Mouse (Mus musculus) urinary bladder, adult 2 months (tissue): ENCODE measurements around the gene Ltbp2. TPM values are rescaled to one million over a fixed set of nuclear protein-coding genes. Genes with fewer than 3 reads are reported as not detected.

Experiments
- DNase-seq: peaks from one replicate; pipeline ENCODE4 v3.0.0; 2022; ENCODE audit warnings: low spot score
- polyA plus RNA-seq: library from polyadenylated mRNA; depleted of rRNA; stranded (reverse); fragments of >200 nt; gene quantifications from 2 replicates; pipeline ENCODE4 v1.2.3, GENCODE M21; 2012

The Ltbp2 gene
- polyA plus RNA-seq, 1 experiment, result 0.99 TPM

GRCm38 (mm10) chr12:84880091-84880490 is 3.8 kb upstream of the Ltbp2 start:
- DNase-seq, result no peak

DNA sequence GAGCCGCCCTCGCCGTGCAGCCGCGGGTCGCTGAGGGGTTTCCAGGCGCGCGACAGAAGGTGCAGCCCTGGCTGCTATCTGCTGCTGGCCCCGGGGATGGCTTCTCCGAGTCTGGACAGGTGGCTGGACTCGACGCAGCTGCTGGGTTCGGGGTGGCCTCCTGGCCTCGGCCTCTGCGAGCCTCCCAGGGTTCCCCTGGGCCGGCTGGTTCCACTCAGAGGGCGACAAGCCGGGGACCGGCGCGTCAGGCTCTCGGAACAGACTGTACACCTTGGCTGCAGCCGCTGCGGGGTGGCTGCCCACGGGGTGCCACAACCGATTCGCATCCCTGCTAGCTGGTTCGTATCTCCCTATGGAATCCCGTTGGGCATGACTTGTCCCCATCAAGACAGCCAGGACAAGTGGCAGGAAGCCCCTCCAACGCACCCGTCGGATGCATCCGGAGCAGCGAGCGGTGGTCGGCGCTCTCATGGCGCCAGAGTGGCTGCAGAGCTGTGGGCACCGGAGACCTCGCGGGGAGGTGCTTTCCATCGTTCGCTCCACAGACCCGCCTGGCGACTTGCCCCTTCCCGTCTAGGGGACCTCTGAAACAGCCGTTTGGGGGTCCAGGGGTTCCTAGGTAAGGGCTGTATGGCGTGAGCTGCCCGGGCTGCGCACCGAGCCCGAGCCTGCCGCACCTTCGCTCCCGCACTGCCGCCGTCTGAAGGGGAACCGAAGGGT is 411 bp downstream of the Ltbp2 start:
- DNase-seq, result no peak

DNA sequence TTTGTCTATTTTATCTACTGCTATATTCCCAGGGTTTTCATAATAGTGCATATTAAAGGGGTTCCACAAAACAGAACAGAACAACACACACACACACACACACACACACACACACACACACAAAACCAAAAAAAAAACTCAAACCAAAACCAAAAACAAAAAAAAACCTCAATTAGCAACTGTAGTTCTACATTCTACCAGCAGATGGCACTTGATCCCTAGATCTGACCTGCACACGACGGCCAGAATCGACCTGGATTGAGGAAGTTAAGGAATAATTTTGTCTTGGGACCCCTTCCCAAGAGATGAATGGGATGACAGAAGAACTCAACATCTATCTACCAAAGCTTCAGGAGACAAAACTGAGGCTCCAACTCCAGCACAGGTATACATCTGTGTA is 2.9 kb downstream of the Ltbp2 start:
- no peak for DNase-seq

GRCm38 (mm10) chr12:84872310-84872709 is 4.0 kb downstream of the Ltbp2 start:
- DNase-seq, result no peak

DNA sequence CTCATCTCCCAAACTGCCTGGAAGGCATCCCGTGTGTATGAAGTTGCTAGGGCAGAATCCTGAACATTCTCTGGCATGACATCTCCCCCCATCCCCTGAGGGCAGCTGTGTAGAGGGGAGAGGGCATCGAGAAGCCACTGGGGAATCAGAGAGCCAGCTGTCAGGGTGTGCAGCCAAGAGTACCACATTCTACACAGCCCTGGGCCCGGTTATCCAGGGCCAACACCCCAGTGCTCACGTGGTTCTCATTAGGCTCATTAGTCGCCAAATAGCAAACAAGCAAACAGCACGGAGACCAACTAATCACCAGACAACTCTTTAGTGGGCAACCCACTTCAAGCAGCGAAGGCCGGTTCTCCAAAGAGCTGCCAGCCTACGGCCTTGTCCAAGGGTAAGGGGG is 10.9 kb downstream of the Ltbp2 start:
- DNase-seq, result no peak

DNA sequence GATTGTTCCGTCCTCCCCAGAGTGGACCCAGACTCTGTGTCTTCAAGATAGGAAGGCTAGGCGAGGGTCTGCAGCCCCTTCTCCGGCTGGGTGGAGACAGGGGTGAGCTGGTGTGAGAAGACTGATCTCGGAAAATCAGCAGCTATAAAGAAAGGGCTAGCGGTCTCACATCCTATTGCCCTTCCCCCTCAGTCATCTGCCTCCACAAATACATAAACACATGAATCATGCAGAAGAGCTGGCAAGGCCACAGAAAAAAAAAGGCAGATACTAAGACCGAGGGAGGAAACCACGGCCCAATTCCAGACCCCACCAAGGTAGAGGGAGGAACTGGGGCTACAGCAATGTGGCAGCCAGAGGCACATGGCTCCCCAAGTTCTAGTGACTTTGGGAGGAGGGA is 11.5 kb downstream of the Ltbp2 start:
- DNase-seq, result no peak

- DNase-seq, result no peak
Observed at GRCm38 (mm10) chr12:84863196-84863595, 13.1 kb downstream of the Ltbp2 start.

- DNase-seq, result no peak
Observed at GRCm38 (mm10) chr12:84862136-84862910, 14.0 kb downstream of the Ltbp2 start.

DNA sequence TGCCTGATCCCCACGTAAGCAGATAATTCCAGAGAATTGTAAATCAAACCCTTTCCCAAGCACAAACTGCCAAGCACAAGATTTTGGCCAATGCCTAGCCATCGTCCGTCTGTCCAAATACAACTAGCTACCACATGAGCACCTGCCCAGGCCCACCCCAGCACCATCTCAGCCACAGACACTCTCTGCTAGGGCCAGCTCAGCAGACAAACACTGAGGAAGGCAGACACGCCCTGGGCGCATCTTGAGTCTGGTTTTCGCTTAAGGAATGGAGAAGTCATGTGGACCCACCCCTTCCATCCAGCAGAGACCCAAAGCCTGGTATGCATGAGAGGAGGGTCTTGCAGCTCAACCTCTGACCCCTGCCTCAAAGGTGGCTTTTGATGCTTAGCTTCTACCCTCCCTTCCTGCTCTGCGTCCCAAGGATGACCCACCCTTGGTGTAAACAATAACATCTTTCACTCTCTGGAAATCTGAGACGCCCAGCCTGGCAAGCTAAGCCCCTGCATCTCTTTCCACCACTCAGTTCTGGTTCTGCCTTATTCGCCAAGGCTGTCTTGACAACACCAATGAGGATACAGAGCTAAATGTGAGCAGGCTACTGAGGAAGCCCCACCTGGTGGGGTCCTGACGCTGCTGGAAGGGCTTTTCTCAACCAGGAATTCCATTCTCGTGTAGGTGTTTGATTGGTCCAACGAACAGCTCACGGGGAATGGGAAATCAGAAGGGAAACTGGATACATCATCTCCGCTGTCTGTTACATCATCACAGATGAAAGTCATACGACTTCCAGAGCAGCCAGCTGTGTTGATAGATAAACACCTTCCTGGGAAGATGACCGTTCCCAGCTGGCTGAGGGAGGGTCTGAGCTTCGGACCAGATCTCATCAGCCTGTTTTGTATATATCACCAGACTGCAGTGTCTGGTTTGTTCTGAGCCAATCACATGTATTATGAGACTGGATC is 17.9 kb downstream of the Ltbp2 start:
- DNase-seq, result no peak

DNA sequence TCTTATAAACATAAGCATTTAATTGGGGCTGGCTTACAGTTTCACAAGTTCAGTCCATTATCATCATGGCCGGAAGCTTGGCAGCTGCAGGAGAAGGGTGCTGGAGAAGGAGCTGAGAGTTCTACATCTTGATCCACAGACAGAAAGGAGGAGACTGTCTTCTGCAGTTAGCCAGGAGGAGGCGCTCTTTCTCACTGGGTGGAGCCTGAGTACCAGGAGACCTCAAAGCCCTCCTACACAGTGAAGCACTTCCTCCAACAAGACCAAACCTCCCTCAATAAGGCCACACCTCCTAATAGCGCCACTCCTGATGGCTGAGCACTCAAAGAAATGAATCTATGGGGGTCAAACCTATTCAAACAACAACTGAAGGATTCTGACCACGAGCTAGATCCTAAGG is 18.6 kb downstream of the Ltbp2 start:
- no peak for DNase-seq

DNA sequence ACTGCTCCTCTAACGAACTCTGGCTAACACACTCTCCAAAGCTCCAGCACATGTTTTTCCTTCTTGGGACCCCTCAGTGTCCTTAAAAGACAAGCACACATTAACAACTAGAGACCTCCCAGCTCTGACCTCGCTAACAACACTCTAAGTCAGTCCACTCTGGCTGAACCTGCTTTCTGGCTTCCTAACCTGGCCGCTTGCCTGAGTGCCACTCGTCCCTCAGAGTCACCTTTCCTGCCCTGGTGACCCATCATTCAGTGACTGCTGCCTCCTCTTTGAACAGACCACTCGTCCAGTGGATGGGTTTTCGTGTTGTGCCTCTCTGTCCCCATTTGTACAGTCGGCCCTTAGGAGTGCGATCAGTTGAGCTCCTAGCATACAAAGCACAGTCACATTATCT is 19.8 kb downstream of the Ltbp2 start:
- DNase-seq, result no peak

DNA sequence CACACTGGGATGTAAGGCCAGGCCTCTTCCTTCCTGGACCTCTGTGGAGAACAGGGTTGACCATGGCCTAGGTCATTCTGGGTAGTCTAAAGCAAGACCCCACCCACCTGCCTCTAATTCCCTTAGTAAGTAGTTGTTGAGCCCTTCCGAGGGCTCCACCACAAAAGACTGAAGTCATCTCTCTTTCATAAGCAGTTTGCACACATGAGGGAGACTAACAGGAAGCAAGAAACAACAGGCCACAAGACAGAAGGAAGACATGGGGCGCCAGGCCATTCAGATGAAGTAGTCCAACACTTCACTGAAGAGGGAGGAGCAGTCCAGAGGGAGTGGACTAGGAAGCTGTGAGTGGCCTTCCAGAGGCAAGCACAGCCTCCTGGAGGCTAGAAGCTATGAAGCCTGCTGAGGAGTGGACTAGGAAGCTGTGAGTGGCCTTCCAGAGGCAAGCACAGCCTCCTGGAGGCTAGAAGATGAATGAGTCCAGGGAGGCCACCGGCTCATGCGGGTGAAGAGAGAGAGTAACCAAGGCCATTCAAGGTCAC is 21.2 kb downstream of the Ltbp2 start:
- no peak for DNase-seq

DNA sequence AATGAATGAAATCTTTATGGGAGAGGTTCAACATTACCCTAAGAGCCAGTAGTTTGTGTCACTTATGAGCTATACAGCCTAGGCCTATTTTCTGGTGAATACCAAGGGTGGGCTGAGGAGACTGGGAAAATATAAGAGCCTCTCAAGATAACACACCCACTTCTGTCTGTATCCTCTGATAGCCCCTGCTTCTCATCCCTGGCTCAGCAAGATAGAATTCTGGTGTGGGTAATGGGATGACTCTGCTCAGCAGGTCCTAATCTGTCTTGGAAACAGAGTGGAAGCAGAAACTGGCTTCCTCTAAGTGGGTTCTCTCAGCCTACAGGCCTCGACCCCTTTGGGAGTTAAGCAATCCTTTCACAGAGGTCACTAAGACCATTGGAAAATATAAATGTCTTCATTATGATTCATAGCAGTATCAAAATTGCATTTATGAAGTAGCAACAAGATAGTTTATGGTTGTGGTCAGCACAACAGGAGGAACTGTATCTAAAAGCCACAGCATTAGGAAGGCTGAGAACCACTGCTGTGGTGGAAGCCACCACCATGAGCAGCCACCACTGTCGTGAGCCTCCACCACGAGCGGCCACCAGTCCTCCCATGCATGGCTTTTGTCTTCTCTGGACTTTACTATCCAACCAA is 21.8 kb downstream of the Ltbp2 start:
- no peak for DNase-seq

- DNase-seq, result no peak
Observed at GRCm38 (mm10) chr12:84851403-84852040, 24.8 kb downstream of the Ltbp2 start.

- DNase-seq, result no peak
Observed at GRCm38 (mm10) chr12:84847882-84848281, 28.4 kb downstream of the Ltbp2 start.

DNA sequence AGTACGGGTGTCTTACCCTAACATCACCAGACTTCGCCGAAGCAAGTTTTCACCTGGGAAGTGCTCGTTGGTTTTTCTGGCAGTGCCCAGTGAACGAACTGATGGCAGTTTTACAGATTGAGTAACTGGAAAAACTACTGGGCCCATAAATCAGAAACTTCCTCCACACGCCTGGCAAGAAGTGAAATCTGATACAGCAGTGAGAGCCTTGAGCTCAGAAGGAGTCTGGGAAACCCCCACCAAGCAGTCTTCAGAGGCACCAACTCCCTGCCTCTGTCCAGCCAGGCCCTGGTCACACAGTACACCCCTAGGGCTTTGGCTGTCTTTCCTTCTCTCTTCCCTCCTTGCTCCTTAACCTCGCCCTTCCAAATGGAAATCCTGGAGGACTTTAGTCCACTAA is 28.9 kb downstream of the Ltbp2 start:
- no peak for DNase-seq

DNA sequence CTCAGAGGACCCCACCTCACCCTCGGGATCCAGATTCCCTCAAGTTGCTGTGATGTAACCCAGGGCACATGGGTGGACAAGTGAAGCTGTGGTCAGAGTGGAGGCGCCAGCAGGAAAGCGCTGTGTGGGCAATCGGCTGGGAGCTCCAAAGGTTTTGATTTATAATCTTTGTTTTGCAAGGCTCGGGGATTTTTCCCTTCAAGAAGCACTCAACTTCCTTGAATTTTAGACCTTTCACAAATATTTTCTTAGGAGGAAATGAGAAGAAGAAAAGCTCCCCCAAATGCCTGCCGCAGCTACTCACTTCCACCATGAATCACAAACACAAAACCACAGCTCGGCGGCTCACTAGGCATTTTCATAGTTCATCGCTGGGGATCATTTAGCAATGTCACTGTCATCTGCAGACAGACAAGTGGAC is 29.7 kb downstream of the Ltbp2 start:
- no peak for DNase-seq

- no peak for DNase-seq
Observed at GRCm38 (mm10) chr12:84842706-84843105, 33.6 kb downstream of the Ltbp2 start.

DNA sequence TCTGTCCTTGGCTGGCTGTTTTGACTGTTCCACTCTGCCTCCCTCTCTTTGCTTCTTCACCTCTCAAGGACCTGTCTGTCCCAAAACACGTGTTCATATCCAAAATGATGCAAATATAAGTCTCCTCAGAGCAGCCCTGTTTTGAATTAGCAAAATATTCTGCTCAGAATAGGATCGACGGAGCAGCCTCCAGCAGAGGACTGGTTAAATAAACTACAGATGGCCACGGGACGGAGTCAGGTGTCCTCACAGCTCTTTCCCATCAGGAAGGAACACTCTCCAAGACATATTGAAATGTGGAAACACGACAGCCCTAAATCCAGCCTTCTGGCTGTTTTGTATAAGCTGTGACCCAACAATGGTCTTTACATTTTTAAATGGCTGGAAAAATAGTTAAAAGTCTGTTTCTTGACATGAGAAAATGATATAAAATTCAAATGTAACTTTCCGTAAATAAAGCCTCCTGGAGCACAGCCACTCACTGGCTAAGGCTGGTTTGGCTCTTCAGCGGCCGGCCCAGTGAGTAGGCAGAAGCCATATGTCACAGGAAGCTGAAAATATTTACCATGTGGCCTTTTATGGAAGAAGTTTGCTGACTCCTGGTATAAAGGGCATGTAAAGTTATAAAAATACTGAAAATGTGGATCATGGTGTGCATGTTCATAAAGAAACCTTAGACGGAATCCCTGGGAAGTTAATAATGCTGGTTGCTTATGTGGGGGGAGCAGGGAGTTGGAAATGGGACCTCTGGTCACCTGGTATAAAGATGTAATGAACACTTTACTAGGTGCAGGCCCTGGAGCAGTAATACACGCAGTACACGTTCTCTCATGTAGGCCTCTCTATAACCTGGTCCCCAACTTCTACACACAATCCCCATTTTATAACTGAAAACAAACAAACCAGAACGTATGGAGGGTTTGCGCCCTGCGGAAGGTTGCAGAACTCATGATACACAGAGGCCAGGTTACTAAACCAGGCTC is 34.9 kb downstream of the Ltbp2 start:
- DNase-seq, result no peak

- no peak for DNase-seq
Observed at GRCm38 (mm10) chr12:84840734-84841133, 35.6 kb downstream of the Ltbp2 start.
